Mouse (Mus musculus): ENCODE data around the gene Ccnd1.

Ccnd1 gene

DNA sequence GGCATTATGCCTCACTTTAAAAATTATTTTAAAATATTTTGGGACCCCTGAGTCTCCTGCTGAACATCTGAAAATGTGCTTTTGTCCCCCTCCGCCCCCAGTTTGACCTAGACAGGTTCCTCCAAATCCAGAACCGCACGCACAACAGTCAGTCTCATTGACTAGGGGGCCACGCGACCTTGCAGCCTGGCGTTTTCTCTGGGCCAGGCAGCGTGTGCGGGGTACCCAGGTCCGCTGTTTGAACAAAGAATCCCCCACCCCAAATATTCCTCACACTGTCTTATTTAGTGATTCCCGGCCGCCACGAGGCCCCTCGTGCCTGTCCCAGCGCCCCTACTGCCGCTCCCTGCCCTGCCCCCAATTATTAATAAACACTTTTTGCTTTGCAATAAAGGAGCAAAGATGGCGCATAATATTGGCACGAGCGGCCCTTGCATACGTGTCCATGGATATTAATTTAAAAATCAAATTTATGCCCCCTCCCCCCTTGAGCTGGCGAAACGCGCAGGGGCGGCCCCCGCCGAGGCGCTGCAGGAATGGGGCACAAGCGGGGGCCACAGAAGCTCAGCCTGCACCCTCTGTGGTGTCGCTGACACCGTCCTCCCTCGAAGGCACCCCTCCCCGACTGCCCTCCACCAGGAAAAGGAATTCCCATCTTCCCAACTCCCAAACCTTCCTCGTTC, 923 bp downstream of the Ccnd1 start:
- no peak for DNase-seq (ENCODE audit: low spot score)

DNA sequence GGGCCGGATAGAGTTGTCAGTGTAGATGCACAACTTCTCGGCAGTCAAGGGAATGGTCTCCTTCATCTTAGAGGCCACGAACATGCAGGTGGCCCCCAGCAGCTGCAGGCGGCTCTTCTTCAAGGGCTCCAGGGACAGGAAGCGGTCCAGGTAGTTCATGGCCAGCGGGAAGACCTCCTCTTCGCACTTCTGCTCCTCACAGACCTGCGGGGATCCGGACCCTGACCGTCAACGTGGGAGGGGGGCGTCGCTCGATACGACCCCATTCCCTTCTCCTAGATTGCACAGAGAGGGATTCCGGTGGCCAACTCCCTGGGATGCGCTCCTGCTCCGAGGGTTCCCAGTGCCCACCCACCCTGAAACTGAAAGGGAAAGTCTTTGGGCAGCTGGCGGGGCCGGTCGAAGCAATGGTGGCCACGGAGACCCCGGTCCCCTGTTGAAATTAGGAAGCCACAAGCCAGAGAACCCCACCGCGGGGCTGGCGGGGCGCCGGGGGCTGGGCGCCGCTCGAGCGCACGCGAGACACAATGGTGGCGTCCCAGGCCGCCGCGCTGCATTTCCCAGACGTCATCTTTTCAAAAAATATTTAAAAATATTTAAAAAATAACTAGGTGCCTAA, 1.7 kb downstream of the Ccnd1 start:
- no peak for DNase-seq (ENCODE audit: low spot score)

DNA sequence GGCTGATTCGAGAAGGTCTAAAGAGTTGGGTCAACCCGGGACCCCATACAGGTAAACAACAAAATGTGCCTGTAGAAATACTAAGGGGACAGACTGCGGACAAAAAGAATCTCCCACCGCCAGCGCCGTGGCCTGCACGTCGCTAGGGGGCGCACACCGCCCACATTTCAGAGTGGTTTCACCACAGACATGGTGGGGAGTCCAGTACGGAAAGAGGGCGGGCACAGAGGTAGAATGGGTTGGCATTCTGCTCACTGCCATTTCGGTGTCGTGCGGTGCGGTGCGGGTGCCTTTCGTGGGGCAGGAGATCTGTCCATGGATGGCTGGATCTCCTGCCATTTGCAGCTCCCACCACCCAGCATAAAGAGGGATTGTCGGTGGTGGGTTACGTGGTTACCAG, 2.2 kb downstream of the Ccnd1 start:
- peak; percentile 73 for DNase-seq (ENCODE audit: low spot score)

DNA sequence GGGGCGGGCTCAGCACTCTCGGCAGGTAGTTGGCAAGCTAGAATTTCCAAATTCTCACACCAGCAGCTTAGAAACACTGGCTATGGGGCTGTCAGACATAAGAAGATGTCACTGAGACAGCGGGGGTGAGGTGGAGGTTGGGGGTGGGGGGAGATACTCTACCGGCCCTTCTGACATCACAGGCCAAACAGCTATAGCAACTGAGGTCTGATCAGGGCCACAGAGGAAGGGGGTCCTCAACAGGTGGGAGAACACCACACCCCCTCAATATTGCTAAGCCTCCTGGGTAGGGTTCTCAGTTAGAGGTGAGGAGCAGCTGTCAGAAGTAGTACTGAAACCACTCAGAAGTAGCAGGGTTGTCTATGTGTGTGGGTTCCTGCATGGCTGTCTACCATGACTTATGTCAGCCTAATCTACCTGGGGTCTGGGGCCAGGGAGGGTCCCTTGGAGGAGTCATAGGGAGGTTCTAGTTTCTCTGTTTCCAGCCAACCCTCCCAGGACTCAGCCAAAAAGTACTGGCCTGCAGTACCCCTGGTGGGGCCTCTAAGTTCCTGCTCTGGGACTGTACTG, 3.3 kb downstream of the Ccnd1 start:
- no peak for DNase-seq (ENCODE audit: low spot score)

DNA sequence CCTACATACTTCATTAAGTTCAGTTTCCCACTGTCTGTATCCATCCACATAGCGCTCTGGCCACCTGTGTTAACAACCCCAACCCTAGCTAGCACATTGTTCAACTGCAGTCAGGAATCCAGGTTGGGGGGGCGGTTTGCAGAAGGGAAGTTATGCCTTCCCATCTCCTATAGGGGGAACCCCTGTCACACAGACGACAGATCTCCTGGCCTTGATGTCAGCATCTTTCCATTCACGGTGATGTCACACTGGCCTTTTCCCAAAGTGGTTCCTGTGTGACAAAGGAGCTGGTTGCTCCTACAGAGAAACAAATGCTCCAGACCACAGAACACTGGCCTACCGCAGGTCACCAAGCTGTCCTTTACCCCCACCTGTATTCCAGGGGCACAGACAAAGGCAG, 4.2 kb downstream of the Ccnd1 start:
- DNase-seq (ENCODE audit: low spot score), result no peak

DNA sequence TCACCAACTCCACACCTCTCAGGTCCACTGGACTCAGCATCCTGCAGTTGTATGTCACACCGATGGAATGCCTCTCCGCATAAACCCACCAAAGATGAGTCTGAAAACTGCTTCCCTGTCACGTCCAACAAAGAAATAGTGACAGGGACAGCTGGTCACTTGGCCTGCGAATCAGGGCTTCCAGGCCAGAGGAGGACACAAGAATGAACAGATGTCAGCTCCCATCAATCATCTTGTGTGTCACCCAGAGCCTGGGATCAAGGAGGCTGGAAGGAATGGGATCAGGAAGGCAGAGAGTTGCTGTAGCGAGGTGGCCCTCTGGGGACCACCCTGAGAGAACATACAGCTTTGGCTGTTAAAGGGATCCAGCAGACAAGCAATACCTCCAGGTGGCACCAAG, 4.8 kb downstream of the Ccnd1 start:
- DNase-seq (ENCODE audit: low spot score), result no peak

DNA sequence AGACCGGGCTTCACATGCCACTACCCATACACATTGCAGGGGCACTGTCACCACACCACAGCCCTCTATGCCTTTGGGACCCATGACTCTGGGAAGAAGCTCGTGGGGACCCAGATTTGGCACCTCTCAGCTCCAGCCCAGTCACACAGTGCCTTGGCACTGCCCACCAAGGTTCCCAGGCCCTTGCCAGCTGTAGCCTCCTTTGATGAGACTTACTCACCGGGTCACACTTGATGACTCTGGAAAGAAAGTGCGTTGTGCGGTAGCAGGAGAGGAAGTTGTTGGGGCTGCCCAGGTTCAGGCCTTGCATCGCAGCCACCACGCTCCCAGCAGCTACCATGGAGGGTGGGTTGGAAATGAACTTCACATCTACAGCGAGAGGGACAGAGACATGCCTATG, 5.9 kb downstream of the Ccnd1 start:
- no peak for DNase-seq (ENCODE audit: low spot score)

DNA sequence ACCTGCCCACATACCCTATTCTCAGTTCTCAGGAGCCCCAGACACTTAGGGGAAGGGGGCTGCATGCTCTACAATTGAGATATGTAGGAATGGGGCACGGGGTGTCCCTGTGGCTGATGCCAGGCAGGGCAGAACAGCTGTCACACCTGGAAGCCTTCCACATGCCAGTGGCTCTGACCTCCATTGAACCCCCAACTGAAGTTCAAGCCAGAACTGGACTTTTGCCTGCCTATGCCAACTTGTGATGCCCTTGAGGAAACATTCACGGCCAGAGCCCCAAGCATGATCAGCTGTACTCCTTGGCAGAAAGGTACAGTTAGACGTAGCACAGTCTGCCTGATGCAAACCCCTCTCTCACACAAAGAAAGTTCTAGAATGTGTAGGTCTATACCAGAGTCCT, 6.4 kb downstream of the Ccnd1 start:
- DNase-seq (ENCODE audit: low spot score), result no peak

DNA sequence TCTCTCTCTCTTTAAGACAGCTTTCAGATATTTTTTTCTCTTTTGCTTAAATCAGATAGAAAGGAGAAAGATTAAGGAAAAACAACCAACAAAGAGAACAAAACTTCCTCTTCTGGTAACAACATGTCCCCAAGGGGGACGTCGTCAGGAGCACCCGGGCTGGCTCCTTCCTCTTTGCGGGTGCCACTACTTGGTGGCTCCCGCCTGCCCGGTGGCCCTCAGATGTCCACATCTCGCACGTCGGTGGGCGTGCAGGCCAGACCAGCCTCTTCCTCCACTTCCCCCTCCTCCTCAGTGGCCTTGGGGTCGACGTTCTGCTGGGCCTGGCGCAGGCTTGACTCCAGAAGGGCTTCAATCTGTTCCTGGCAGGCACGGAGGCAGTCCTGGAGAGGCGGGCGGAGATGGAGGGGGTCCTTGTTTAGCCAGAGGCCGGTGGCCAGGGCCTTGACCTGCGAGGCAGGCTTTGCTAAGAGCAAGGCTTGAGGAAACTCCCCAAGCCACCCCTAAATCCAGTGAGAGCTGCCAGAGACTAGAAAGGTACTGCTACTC, 7.3 kb downstream of the Ccnd1 start:
- no peak for DNase-seq (ENCODE audit: low spot score)

DNA sequence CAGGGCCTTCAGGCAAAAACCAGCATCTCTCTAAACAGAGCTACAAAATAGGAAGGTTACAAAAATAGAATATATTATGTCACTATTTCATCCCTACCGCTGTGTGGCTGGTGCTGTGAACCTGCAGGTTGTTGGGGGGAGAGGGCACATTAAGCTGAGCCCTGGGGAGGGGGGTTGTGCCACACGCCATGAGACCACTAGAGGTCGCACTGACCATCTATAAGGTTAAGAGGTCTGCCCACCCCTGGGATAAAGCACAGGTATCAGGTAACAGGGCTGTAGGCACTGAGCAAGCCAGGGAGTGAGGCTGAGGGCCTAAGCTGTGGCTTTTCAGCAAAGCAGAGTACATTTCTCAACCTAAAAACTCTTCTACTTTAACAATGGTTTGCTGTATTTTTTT, 7.9 kb downstream of the Ccnd1 start:
- DNase-seq (ENCODE audit: low spot score), result no peak

DNA sequence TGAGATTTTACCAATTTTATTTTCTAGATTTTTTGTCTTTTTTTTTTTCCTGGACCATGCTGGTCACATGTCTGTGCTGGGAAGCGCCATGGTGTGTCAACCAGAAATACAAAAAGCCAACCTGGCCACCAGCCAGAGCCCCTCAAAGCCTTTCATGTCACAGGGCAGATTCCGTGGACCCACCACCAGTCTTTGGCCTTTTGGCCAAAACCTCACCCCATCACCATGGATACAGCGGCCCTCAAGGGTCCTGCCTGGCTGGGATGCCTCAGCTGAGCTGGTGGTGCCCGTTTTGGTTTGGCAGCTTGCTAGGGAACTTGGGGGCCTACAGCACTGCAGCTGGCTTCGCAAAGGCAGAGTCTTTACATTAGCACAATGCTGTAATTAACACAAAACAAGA, 9.8 kb downstream of the Ccnd1 start:
- DNase-seq (ENCODE audit: low spot score), result no peak

DNA sequence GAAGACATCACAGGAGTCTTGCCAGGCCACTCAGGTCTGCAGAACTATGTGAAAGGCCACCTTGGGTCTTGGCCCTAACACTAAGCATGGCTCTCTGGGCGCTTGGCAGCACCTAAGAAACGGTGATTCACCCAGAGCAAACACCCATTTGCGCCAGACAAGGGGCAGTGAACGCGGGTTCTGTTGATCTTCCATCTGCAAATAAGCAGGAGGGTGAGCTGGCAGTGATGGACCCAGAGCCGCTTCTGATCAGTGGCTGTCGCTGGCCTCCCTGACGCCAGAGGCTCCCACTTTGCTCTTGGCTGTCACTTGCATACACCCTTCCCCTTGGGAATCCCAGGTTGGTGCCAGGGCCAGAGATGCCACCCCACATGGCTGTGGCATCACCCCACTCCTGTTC, 10.2 kb downstream of the Ccnd1 start:
- no peak for DNase-seq (ENCODE audit: low spot score)

DNA sequence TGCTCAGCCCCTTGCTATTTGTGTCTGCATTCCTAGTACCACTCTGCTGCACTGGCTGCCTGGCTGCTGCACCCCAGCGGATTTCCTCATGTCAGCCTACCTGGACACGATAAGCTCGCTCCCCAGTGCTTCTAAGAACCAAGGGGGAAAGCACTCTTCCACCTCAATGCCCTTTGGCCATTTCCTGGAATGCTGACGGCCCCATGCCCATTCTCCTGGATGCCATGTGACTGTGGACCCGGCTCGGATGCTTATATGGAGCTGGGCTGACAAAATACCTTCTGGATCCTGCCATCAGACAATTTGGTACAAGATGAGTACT, 10.9 kb downstream of the Ccnd1 start:
- DNase-seq (ENCODE audit: low spot score), result no peak

DNA sequence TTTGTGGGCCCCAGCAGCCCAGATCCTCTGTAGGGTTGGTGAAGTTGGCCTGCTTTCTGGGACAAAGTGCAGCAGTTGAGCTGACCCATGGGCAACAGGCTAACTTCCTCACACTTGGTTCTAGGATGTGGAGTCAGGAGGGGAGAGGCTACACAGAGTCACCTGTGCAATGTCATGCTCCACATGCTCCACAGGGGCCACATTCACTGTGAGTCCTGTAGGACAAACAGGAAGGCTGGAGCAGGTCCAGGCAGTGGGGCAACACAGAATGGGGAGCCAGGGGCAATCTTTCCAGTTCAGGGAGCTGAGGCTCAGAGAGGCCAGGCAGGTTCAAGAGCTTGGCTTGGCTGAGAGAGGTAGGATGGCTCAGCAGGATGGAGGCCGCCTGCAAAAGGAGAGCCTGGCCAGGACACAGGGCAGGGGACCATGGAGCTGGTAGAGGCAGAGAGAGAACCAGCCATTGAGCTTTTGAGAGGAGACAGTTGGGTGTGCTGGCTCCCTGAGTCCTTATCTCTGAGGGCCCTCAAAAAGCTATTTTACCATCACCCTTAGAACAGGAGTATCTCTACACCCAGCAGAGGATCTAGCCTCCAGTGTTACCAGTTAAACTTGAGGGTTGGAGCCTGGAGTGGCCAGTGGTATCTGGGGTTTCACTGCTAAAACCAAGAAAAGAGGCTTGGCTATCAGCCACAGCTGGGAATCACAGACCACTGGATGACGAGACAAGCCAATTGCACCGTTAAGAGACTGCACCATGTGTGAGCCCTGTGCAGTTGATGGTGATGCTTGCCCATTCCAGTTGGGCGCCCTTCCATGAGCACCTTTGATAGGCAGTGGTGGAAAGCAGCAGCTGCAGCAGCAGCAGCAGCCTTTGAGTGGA, 11.5 kb downstream of the Ccnd1 start:
- no peak for DNase-seq (ENCODE audit: low spot score)

DNA sequence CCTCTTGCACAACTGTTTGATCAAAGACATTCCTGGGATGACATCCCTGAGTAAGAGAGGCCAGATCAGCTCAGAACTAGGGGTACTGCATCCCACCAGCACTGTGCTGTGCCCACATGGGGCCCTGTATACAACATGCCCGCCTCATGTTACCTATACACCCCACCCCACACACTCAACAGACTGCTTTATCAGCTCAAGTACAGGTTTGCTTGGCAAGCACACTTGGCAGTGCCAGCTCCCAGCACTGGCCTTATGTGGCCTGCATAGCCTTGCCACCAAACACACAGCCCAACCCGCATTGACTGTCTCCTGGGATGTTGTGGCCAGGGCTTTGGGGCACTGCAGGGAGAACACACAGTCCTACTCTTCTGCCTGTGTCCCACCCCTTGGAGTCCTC, 12.1 kb downstream of the Ccnd1 start:
- no peak for DNase-seq (ENCODE audit: low spot score)

DNA sequence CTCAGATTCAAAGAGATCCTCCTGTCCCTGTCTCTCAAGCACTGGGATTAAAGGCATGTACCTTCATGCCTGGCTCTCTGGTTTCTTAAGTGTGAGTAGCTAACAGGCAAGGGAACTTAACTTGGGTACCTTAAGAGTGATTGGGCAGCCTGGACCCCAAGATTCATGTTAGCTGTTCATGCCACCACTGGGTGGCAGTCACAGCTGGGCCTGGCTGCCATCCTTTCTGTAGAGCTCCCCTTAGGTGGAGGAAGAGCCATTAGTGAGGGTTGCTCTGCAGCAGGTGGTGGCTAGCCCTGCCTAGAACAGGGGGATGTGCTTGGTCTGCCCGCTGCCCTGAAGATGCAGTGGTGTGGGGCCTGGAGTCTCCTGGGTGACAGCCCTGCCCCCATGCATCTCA, 20.9 kb downstream of the Ccnd1 start:
- DNase-seq (ENCODE audit: low spot score), result no peak

DNA sequence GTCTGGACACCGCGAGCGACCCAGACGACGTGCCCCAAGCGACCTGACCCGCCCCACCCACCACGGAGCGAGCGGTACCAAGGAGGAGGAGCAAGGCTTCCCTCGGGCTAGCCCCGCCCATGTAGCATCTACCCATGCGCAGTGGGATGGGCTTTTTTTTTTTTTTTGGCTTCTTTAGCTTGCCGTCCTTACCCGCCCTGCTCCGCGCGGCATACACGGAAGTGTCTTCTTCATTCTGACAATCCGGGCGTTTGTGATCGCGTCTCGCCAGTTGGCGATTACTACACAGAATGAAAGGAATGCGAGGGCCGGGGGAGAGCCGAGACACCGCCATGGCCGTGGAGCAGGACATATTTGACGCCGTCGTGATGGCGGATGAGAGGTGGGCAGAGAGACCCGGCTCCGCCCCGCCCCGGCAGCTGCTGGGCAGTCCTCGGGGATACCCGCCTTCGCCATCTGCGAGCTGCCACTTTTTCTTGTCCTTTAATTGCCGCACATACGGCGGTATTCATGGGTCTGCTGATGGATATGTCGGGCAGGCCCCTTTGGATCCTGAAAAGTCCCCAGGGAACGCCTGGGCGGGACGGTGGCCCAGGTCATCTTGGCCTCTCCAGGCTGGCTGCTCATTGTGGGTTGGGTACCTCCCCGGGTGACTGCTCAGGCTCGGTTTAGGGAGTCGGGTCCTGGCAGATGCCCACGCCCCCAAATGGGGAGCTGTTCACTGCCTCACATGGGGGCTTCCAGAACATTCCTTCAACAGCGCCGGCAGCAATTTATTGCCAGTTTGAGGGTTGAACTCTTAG, 24.6 kb downstream of the Ccnd1 start, which contains the start of gene LTO1:
Gene LTO1 (plus strand): TSS at position 153 of the 803 bp plus-strand sequence.
- DNase-seq (ENCODE audit: low spot score), result no peak

DNA sequence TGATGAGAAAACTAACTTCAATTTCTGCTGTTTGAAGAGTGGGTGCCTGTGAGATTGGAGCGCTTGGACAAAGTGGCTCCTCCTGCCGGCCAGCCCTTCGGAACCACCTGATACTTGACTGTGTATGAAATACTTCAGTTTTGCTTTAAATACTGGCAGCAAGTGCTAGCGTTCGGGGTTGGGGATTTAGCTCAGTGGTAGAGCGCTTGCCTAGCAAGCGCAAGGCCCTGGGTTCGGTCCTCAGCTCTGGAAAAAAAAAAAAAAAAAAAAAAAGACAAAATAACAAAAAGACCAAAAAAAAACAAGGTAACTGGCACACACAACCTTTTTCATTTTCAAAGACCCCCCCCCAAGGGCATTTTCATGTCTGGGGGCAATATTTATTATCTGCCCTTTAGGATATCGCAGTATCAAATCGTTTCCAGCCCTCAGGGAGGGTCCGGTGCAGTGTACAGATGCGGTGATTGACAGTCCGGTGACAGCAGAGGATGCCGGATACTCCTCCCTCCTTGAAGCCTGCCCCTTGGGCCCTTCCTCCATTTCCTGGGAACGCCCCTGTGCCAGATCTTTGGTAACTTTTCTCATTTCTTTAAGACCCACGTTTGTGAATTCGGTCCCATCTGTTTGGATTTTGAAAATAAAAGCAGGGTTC, 25.3 kb downstream of the Ccnd1 start:
- no peak for DNase-seq (ENCODE audit: low spot score)

DNA sequence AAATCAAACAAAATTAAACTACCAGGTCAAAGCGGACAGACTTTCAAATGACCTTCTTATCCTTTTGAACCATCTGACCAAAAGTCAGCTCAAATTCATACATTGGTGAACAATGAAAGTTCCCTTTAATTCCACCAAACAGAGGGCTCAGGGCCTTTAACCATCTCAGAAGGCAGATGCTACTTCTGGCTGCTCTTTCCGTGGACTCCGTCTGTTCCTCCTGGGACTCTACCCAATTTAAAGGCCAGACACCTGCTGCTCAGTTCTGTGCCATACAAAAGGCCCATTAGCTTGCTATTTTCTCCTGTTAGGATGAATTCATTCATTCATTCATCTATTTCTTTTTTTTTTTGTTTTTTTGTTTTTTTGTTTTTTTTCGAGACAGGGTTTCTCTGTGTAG, 26.8 kb downstream of the Ccnd1 start:
- DNase-seq (ENCODE audit: low spot score), result no peak

DNA sequence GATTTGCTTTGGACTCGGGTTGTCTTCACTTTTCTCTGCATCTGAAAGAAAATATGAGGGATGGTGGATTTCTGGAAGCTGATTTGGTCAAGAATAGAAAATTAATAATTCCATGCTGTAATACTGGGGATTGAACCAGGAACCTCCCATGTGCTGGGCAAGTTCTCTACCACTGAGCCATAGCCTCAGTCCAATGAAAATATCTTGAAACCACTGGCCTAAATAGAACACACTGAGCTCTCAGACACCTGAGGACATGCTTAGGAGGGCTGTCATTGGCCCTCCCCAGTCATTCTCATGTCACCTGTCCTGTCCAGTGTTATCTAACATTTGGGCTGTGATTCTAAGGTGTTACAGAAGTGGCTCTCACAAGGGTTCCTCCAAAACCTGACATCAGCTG, 28.6 kb downstream of the Ccnd1 start:
- DNase-seq (ENCODE audit: low spot score), result no peak

DNA sequence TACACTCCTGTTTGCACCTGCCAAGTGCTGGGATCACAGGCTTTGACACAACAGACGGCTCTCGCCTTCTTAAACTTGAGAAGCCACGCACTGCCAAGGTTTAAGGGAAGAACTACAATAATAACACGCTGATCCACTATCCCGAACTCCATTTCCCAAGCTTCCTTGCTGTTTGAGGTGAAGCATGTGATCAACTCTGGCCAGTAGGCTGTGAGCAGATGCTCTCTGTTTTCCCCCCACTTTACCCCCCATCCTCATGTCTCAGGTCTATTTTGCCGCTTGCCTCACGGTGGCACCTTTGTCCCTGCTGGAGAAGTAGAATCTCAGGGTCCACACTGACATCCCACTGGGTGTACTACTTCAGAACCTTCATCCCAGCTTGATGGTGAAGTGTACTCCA, 31.0 kb downstream of the Ccnd1 start:
- DNase-seq (ENCODE audit: low spot score), result no peak

Measured in urinary bladder, postnatal 10 days (tissue).